Mouse (Mus musculus) liver, embryonic 13.5 days (tissue): ENCODE results near the gene Rragb. TPM values are rescaled to one million over a fixed set of nuclear protein-coding genes. Genes with fewer than 3 reads are reported as not detected.

Source experiments
- polyA plus RNA-seq: library from polyadenylated mRNA; unstranded; fragments of >200 nt; fragmentation: Nextera tagmentation; extraction: Ambion mirVana; gene quantifications from 2 replicates; pipeline ENCODE4 v1.2.1, GENCODE M21; 2015

The Rragb gene
- polyA plus RNA-seq, 1 experiment from 2014 or later = 0.54 TPM

Other genes starting within 250 kb of the Rragb start
- 0.45 and 0.58 TPM in 2 replicates for gene Usp51, start 133.5 kb upstream of the Rragb start, polyA plus RNA-seq
- 6.8 and 7.1 TPM in 2 replicates for gene Mageh1, start 102.4 kb upstream of the Rragb start, polyA plus RNA-seq
- gene Foxr2, start 21.2 kb upstream of the Rragb start, polyA plus RNA-seq = not detected in 2 replicates
- gene Klf8, start 97.5 kb downstream of the Rragb start, polyA plus RNA-seq = 0.35 and 0.37 TPM in 2 replicates